Mouse (Mus musculus) kidney, postnatal 4 days (tissue): Measurements from ENCODE around the gene Prss35.

Source experiments
- DNase-seq, 2 experiments: peaks; one replicate each; pipeline ENCODE4 v3.0.0; 2021; ENCODE audit warnings: mixed read lengths in 2 of 2

The Prss35 gene

GRCm38 (mm10) chr9:86742959-86743911 lies at the start of gene Prss35:
TSS of gene Prss35 (plus strand) at chr9:86743649.
- DNase-seq, result peak; percentile 44 to 60

- no peak for DNase-seq
These were observed 49.5 kb upstream of the Prss35 start for GRCm38 (mm10) chr9:86693935-86694334.

GRCm38 (mm10) chr9:86694644-86695043 lies 48.8 kb upstream of the Prss35 start:
- DNase-seq, result no peak

- DNase-seq, result peak; percentile 31 to 48
These were observed 48.1 kb upstream of the Prss35 start for GRCm38 (mm10) chr9:86695199-86695817.

GRCm38 (mm10) chr9:86695818-86696261 lies 47.6 kb upstream of the Prss35 start, which contains the start of gene Me1:
TSS of gene Me1 (minus strand) at chr9:86695953.
- DNase-seq, result peak; percentile 54 to 72

- DNase-seq, result no peak
These were observed 42.2 kb upstream of the Prss35 start for GRCm38 (mm10) chr9:86701264-86701663.

GRCm38 (mm10) chr9:86701844-86702243 lies 41.6 kb upstream of the Prss35 start:
- DNase-seq, result peak in 1 of 2 experiments; percentile 5

GRCm38 (mm10) chr9:86707431-86707830 lies 36.0 kb upstream of the Prss35 start:
- DNase-seq, result no peak

- no peak for DNase-seq
These were observed 34.5 kb upstream of the Prss35 start for GRCm38 (mm10) chr9:86708921-86709320.

GRCm38 (mm10) chr9:86710091-86710634 lies 33.3 kb upstream of the Prss35 start:
- no peak for DNase-seq

GRCm38 (mm10) chr9:86712648-86713047 lies 30.8 kb upstream of the Prss35 start:
- no peak for DNase-seq

- no peak for DNase-seq
These were observed 29.4 kb upstream of the Prss35 start for GRCm38 (mm10) chr9:86714089-86714488.

- no peak for DNase-seq
These were observed 26.9 kb upstream of the Prss35 start for GRCm38 (mm10) chr9:86716540-86716939.

GRCm38 (mm10) chr9:86717119-86717518 lies 26.3 kb upstream of the Prss35 start:
- DNase-seq, result no peak

- no peak for DNase-seq
These were observed 23.2 kb upstream of the Prss35 start for GRCm38 (mm10) chr9:86720227-86720626.

GRCm38 (mm10) chr9:86720794-86721193 lies 22.7 kb upstream of the Prss35 start:
- DNase-seq, result no peak

GRCm38 (mm10) chr9:86725066-86725465 lies 18.4 kb upstream of the Prss35 start:
- no peak for DNase-seq

- DNase-seq, result no peak
These were observed 17.7 kb upstream of the Prss35 start for GRCm38 (mm10) chr9:86725604-86726380.

GRCm38 (mm10) chr9:86726381-86726720 lies 17.1 kb upstream of the Prss35 start:
- no peak for DNase-seq

- DNase-seq, result no peak
These were observed 15.1 kb upstream of the Prss35 start for GRCm38 (mm10) chr9:86728214-86728814.

- DNase-seq, result no peak
These were observed 14.4 kb upstream of the Prss35 start for GRCm38 (mm10) chr9:86729084-86729483.

- DNase-seq, result no peak
These were observed 13.6 kb upstream of the Prss35 start for GRCm38 (mm10) chr9:86729811-86730210.
